Mouse (Mus musculus): ENCODE data around the gene Ubxn10.

Gene Ubxn10

GRCm38 (mm10) chr4:138734105-138734504 is 2.9 kb downstream of the Ubxn10 start:
- DNase-seq (ENCODE audit: low read depth): no peak

- no peak for DNase-seq (ENCODE audit: low read depth)
Measured at GRCm38 (mm10) chr4:138729018-138729703, 7.8 kb downstream of the Ubxn10 start.

- DNase-seq (ENCODE audit: low read depth): no peak
Measured at GRCm38 (mm10) chr4:138725751-138726150, 11.2 kb downstream of the Ubxn10 start.

- DNase-seq (ENCODE audit: low read depth): no peak
Measured at GRCm38 (mm10) chr4:138725127-138725461, 11.9 kb downstream of the Ubxn10 start.

- peak; percentile 83 for DNase-seq (ENCODE audit: low read depth)
Measured at GRCm38 (mm10) chr4:138724354-138725126, 12.4 kb downstream of the Ubxn10 start, which contains the start of gene Pla2g2c. TSS of gene Pla2g2c (plus strand) at chr4:138724792.

- DNase-seq (ENCODE audit: low read depth): peak; percentile 33
Measured at GRCm38 (mm10) chr4:138723493-138724281, 13.3 kb downstream of the Ubxn10 start.

GRCm38 (mm10) chr4:138719264-138719596 is 17.7 kb downstream of the Ubxn10 start:
- no peak for DNase-seq (ENCODE audit: low read depth)

GRCm38 (mm10) chr4:138718586-138719263 is 18.2 kb downstream of the Ubxn10 start:
- DNase-seq (ENCODE audit: low read depth): no peak

- no peak for DNase-seq (ENCODE audit: low read depth)
Measured at GRCm38 (mm10) chr4:138716697-138717096, 20.3 kb downstream of the Ubxn10 start.

GRCm38 (mm10) chr4:138714186-138714585 is 22.8 kb downstream of the Ubxn10 start:
- no peak for DNase-seq (ENCODE audit: low read depth)

- no peak for DNase-seq (ENCODE audit: low read depth)
Measured at GRCm38 (mm10) chr4:138712621-138713020, 24.3 kb downstream of the Ubxn10 start.

- DNase-seq (ENCODE audit: low read depth): peak; percentile 48
Measured at GRCm38 (mm10) chr4:138712096-138712495, 24.9 kb downstream of the Ubxn10 start.

GRCm38 (mm10) chr4:138711051-138711820 is 25.7 kb downstream of the Ubxn10 start:
- no peak for DNase-seq (ENCODE audit: low read depth)

GRCm38 (mm10) chr4:138710633-138711032 is 26.3 kb downstream of the Ubxn10 start:
- no peak for DNase-seq (ENCODE audit: low read depth)

- no peak for DNase-seq (ENCODE audit: low read depth)
Measured at GRCm38 (mm10) chr4:138709944-138710343, 27.0 kb downstream of the Ubxn10 start.

GRCm38 (mm10) chr4:138709246-138709645 is 27.7 kb downstream of the Ubxn10 start:
- no peak for DNase-seq (ENCODE audit: low read depth)

GRCm38 (mm10) chr4:138708636-138709035 is 28.3 kb downstream of the Ubxn10 start:
- peak; percentile 74 for DNase-seq (ENCODE audit: low read depth)

- DNase-seq (ENCODE audit: low read depth): no peak
Measured at GRCm38 (mm10) chr4:138706620-138707019, 30.3 kb downstream of the Ubxn10 start.

- no peak for DNase-seq (ENCODE audit: low read depth)
Measured at GRCm38 (mm10) chr4:138704169-138704568, 32.8 kb downstream of the Ubxn10 start.

GRCm38 (mm10) chr4:138703591-138703990 is 33.4 kb downstream of the Ubxn10 start:
- DNase-seq (ENCODE audit: low read depth): no peak

GRCm38 (mm10) chr4:138702528-138702927 is 34.4 kb downstream of the Ubxn10 start:
- DNase-seq (ENCODE audit: low read depth): peak; percentile 15
